Mouse (Mus musculus): ENCODE measurements at regions not wholly inside any gene's neighbourhood (a gene's known extent, or its start where the extent isn't known, plus 50 kb on each side); places are given as distances from the start of the nearest gene placed in this dataset.

- TF ChIP-seq GATA1 (IDR thresholded peaks at IDR 0.05; ENCODE audit: borderline replicate concordance, low read length) (no peak), FLI1 (IDR thresholded peaks at IDR 0.05; ENCODE audit: low read length) (no peak)
Observed at GRCm38 (mm10) chr12:71541961-71542360, 232.3 kb downstream of the Dact1 start.
